Mouse (Mus musculus) urinary bladder, postnatal 4 days (tissue): Measurements from ENCODE around the gene Ago3.
A peak's percentile ranks its signal among the peaks of the same experiment; 100 is the strongest.

Experiments
- DNase-seq, 2 experiments: peaks; one replicate each; pipeline ENCODE4 v3.0.0; 2021 to 2022; ENCODE audit warnings: low spot score in 2 of 2

Gene Ago3

GRCm38 (mm10) chr4:126429347-126430079, at the start of gene Ago3:
Gene Ago3 (minus strand): TSS chr4:126429556.
- DNase-seq = peak; percentile 89 to 95

GRCm38 (mm10) chr4:126473031-126473430, 43.7 kb upstream of the Ago3 start:
- DNase-seq = no peak

- no peak for DNase-seq
These were observed 40.0 kb upstream of the Ago3 start for GRCm38 (mm10) chr4:126469334-126469733.

GRCm38 (mm10) chr4:126468925-126469324, 39.6 kb upstream of the Ago3 start:
- no peak for DNase-seq

- DNase-seq = peak; percentile 94 to 95
These were observed 39.0 kb upstream of the Ago3 start, which contains the start of gene Ago1 for GRCm38 (mm10) chr4:126468285-126468901. Gene Ago1 (minus strand): TSS chr4:126468583.

- peak; percentile 64 to 68 for DNase-seq
These were observed 38.4 kb upstream of the Ago3 start for GRCm38 (mm10) chr4:126467721-126468284.

- no peak for DNase-seq
These were observed 36.9 kb upstream of the Ago3 start for GRCm38 (mm10) chr4:126466251-126466750.

GRCm38 (mm10) chr4:126465843-126466242, 36.5 kb upstream of the Ago3 start:
- peak in 1 of 2 experiments; percentile 18 for DNase-seq

- DNase-seq = no peak
These were observed 35.5 kb upstream of the Ago3 start for GRCm38 (mm10) chr4:126464892-126465235.

- DNase-seq = no peak
These were observed 35.0 kb upstream of the Ago3 start for GRCm38 (mm10) chr4:126464189-126464891.

- no peak for DNase-seq
These were observed 26.1 kb upstream of the Ago3 start for GRCm38 (mm10) chr4:126455441-126455840.

- no peak for DNase-seq
These were observed 25.3 kb upstream of the Ago3 start for GRCm38 (mm10) chr4:126454547-126455254.

- no peak for DNase-seq
These were observed 20.9 kb upstream of the Ago3 start for GRCm38 (mm10) chr4:126450268-126450667.

GRCm38 (mm10) chr4:126447126-126447525, 17.8 kb upstream of the Ago3 start:
- no peak for DNase-seq

- DNase-seq = peak in 1 of 2 experiments; percentile 5
These were observed 15.2 kb upstream of the Ago3 start for GRCm38 (mm10) chr4:126444528-126444927.

- DNase-seq = no peak
These were observed 8.9 kb upstream of the Ago3 start for GRCm38 (mm10) chr4:126438261-126438660.

GRCm38 (mm10) chr4:126436268-126436667, 6.9 kb upstream of the Ago3 start:
- no peak for DNase-seq

- DNase-seq = no peak
These were observed 4.7 kb upstream of the Ago3 start for GRCm38 (mm10) chr4:126434094-126434493.

GRCm38 (mm10) chr4:126433175-126433574, 3.8 kb upstream of the Ago3 start:
- DNase-seq = no peak

- DNase-seq = no peak
These were observed 2.4 kb upstream of the Ago3 start for GRCm38 (mm10) chr4:126431746-126432145.

GRCm38 (mm10) chr4:126428682-126429346, 542 bp downstream of the Ago3 start:
- DNase-seq = no peak
